Mouse (Mus musculus) heart, postnatal 0 days (tissue): ENCODE data around the gene Ccdc144b. TPM values are rescaled to one million over a fixed set of nuclear protein-coding genes. Genes with fewer than 3 reads are reported as not detected.

Experiments used
- ATAC-seq: fragments of 200-750 bp; cut with Nextera tagmentation; 2 replicates; pipeline ENCODE4 v1.8.0; 2017; ENCODE audit warnings: low read depth, moderate number of reproducible peaks, moderate library complexity; ENCODE audit not compliant: insufficient read depth
- DNase-seq: peaks from one replicate; pipeline ENCODE4 v3.0.0-alpha.2; 2016; ENCODE audit warnings: low spot score
- H3K27ac ChIP-seq: fragments of 300-500 bp; sonication (generic); 2 replicates; pipeline ENCODE4 v1.5.1; 2014; ENCODE audit warnings: low read depth, mild to moderate bottlenecking
- H3K27me3 ChIP-seq: fragments of 300-500 bp; sonication (generic); 2 replicates; pipeline ENCODE4 v1.6.1; 2014; ENCODE audit warnings: low read length, mixed read lengths; ENCODE audit not compliant: control insufficient read depth, insufficient read depth
- H3K36me3 ChIP-seq: fragments of 300-500 bp; sonication (generic); replicated peaks from 2 replicates; pipeline ENCODE4 v1.6.1; 2014; ENCODE audit warnings: low read length, mixed read lengths; ENCODE audit not compliant: control insufficient read depth, insufficient read depth
- H3K4me1 ChIP-seq: fragments of 300-500 bp; sonication (generic); 2 replicates; pipeline ENCODE4 v1.6.1; 2014; ENCODE audit warnings: antibody characterized with exemption; ENCODE audit not compliant: control insufficient read depth, insufficient read depth
- H3K4me2 ChIP-seq: fragments of 300-500 bp; sonication (generic); 2 replicates; pipeline ENCODE4 v1.6.1; 2014; ENCODE audit warnings: low read depth, mild to moderate bottlenecking, low read length, moderate library complexity
- H3K4me3 ChIP-seq: fragments of 300-500 bp; sonication (generic); 2 replicates; pipeline ENCODE4 v1.5.1; 2014; ENCODE audit warnings: low read depth, low read length
- H3K9ac ChIP-seq: fragments of 300-500 bp; sonication (generic); replicated peaks from 2 replicates; pipeline ENCODE4 v1.6.1; 2014; ENCODE audit warnings: low read depth, low read length, mixed read lengths
- H3K9me3 ChIP-seq: fragments of 300-500 bp; sonication (generic); replicated peaks from 2 replicates; pipeline ENCODE4 v1.6.1; 2016; ENCODE audit warnings: low read length; ENCODE audit not compliant: control insufficient read depth
- CTCF ChIP-seq: IDR thresholded peaks from 2 replicates; pipeline ENCODE4 v1.5.1; 2016; ENCODE audit warnings: antibody characterized with exemption, control low read depth, low read depth
- EP300 ChIP-seq: IDR thresholded peaks from 2 replicates; pipeline ENCODE4 v1.6.1; 2016; ENCODE audit warnings: antibody characterized with exemption, low read depth
- WGBS: fragments of 180-500 bp; shearing (Covaris S2); extraction: QIAGEN DNeasy Blood & Tissue Kit; methylation state at CpG from one replicate; pipeline ENCODE4 v1.1.7; 2014; 5-methylcytosine and 5-hydroxymethylcytosine counted together
- polyA plus RNA-seq: library from polyadenylated mRNA; unstranded; fragments of >200 nt; fragmentation: Nextera tagmentation; extraction: Ambion mirVana; gene quantifications from 2 replicates; pipeline ENCODE4 v1.2.1, GENCODE M21; 2015
- total RNA-seq: library from RNA; depleted of rRNA; stranded (reverse); fragments of >200 nt; gene quantifications from 2 replicates; pipeline ENCODE4 v1.2.3, GENCODE M21; 2014; ENCODE audit warnings: low replicate concordance

The Ccdc144b gene
- total and polyA plus RNA-seq, 2 experiments from 2014 or later: 0.04 TPM; not detected in 1

DNA sequence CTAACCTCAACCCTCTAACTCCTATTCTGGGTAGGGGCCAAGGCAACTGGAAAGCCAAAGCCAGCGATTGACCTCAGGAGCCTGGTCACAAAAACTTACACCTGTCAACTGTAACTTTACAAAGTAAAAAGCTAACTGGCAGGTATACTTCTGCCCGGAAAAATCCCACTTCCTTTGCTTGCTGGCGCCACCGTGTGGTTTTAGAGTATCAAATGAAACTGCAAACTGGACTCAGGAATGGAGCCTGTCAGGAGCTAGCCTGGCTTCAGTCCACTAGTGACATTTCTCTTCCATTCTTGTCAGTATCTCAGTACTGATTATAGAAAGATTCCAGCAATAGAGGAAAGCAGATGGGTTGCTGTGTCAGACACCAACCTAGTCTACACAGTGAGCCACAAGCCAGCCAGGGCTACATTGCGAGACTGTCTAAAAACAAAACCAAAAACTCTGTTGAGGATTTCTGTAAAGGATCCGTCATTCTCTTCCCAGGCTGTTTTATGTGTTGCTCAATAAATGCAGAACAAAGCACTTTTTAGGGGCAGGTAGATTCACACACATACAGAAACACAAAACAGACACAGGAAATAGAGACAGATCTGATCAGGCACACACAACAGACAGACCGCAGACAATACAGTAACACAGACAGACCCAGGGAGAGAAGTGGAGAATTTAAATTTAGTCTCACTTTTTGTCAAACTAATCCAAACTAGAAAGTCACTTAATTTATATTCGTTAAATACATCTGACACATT, 6.9 kb upstream of the Ccdc144b start:
- Histone ChIP-seq H3K4me1 (no peaks in the 10 kb centered on the region), H3K4me2 (peak overlapping the region; percentile 41; the same call in 1 of the 2 replicates), H3K27ac (no peak overlapping the region), H3K9me3 (no peaks in the 10 kb centered on the region), H3K9ac (no peak overlapping the region), H3K27me3 (no peaks in the 10 kb centered on the region), H3K36me3 (no peaks in the 10 kb centered on the region), H3K4me3 (no peak overlapping the region)
- DNase-seq: peak; percentile 67
- TF ChIP-seq CTCF (peak; percentile 72), EP300 (no peak)
- 32% methylated on average over 8 of the region's 8 CpGs for WGBS
- ATAC-seq: 0 out of 2 replicates have a peak, but pooled peaks have one; percentile 39

DNA sequence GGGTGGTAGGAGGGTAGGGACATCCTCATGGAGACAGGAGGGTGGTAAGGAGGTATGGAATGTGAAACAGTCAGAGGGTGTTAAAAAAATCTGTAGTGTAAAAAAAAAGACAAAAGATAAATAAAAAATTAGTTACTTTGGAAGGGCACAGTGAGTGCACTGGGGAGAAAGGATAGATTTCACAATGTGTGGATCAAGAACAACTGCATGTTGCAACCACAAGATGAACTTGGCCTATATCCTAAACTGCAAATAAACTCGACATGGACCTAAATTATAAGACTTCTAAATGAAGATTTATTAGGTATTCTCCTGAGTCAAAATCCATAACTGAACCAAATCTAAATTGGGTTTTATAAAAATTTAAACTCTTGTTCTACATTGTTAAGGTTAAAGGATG, 4.2 kb downstream of the Ccdc144b start:
- TF ChIP-seq CTCF (no peak), EP300 (no peak)
- WGBS: 47% methylated on average over 1 of the region's 1 CpGs

DNA sequence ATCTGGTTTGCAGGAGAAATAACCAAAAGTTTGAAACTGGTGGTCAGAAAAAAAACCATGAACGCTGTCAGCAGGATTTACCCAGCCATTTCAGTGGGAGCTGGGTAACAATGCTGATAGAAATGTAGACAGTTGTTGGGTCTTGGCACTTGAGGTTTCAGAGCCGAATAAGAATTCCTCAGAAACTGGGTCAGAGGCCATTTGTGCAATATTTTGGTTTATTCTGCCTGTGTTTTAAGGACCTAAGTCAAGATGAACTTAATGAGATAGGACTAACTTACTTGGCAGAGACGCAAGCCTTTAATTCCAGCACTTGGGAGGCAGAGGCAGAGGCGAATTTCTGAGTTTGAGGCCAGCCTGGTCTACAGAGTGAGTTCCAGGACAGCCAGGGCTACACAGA, 8.3 kb downstream of the Ccdc144b start:
- 69% methylated on average over 4 of the region's 4 CpGs for WGBS
- Histone ChIP-seq H3K4me3 (no peak overlapping the region), H3K36me3 (no peaks in the 10 kb centered on the region), H3K27me3 (no peaks in the 10 kb centered on the region), H3K4me1 (no peaks in the 10 kb centered on the region), H3K27ac (no peak overlapping the region), H3K4me2 (no peak overlapping the region), H3K9ac (no peak overlapping the region), H3K9me3 (no peaks in the 10 kb centered on the region)
- DNase-seq (no peak), ATAC-seq (no peak)
- TF ChIP-seq EP300 (no peak), CTCF (no peak)

More for the DNA sequence above, 4.2 kb downstream of the Ccdc144b start:
- no peak for ATAC-seq
- no peak overlapping the region for H3K4me2 ChIP-seq
- no peaks in the 10 kb centered on the region for H3K36me3 ChIP-seq
- no peak overlapping the region for H3K9ac ChIP-seq
- no peaks in the 10 kb centered on the region for H3K27me3 ChIP-seq
- no peak overlapping the region for H3K4me3 ChIP-seq
- H3K9me3 ChIP-seq: no peaks in the 10 kb centered on the region
- no peak for DNase-seq
- H3K4me1 ChIP-seq: no peaks in the 10 kb centered on the region
- H3K27ac ChIP-seq: no peak overlapping the region

DNA sequence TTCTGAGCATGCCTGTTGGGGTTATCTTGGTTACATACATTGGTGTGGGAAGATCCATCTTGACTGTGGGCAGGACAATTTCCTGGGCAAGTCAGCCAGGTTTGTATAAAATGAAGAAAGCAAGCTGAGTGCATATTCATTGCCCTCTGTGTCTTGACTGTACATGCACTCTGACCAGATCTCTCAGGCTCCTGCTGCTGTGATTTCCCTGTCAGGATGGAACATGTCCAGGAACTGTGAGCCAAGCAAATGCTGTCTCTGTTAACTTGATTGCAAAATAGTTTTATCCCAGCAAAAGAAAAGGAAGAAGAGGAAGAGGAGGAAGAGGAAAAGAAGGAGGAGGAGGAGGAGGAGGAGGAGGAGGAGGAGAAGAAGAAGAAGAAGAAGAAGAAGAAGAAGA, 8.8 kb downstream of the Ccdc144b start:
- Histone ChIP-seq H3K36me3 (no peaks in the 10 kb centered on the region), H3K9me3 (no peaks in the 10 kb centered on the region), H3K4me3 (no peak overlapping the region), H3K9ac (no peak overlapping the region), H3K27ac (no peak overlapping the region), H3K4me1 (no peaks in the 10 kb centered on the region), H3K4me2 (no peak overlapping the region), H3K27me3 (no peaks in the 10 kb centered on the region)
- no peak for TF ChIP-seq CTCF
- no peak for TF ChIP-seq EP300
- DNase-seq (no peak), ATAC-seq (no peak)

DNA sequence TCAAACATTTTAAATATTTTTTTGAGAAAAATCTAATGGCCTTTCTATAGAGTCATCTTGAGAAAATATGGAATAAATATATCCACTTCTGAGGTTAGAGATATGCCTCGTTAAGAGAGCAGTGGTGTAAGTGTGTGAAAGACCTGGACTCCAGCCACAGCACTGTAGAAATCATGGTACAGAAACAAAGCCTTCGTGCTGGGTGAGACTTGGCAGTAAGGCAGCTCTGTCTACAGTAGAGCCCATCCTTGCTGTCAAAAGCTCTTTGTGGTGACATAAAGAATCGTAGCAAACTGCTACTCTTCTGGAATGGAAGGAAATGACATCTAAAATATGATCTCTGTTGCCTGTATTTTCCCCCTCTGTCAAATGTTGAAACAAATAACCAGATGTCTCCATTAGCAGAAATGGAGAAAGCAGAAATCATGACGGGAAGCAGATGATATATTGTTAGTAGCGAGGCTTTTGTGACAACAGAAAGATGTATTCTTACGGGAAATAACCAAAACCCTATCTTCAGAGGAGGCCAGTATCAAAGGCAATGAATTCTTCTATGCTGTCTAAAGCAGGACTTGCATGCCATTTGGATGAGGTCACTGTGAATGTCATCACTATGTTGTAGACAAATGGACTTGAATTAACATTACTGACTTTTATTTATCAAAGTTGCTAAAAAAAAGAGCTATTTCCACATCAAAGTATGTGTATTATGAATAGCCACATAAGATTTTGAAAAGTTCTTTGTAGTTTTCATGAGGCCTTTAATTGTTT, 21.4 kb downstream of the Ccdc144b start:
- 13% methylated on average over 6 of the region's 6 CpGs for WGBS
- H3K27ac ChIP-seq: peak overlapping the region; percentile 74

More for the DNA sequence above, 21.4 kb downstream of the Ccdc144b start:
- no peaks in the 10 kb centered on the region for H3K9me3 ChIP-seq
- ATAC-seq (peak; percentile 51; the same call in 1 of the 2 replicates), DNase-seq (peak; percentile 51)
- H3K4me2 ChIP-seq: peak overlapping the region; percentile 20; the same call in 1 of the 2 replicates
- no peaks in the 10 kb centered on the region for H3K36me3 ChIP-seq
- TF ChIP-seq CTCF (no peak), EP300 (no peak)
- H3K4me3 ChIP-seq: no peak overlapping the region
- H3K4me1 ChIP-seq: no peaks in the 10 kb centered on the region
- H3K27me3 ChIP-seq: no peaks in the 10 kb centered on the region
- H3K9ac ChIP-seq: no peak overlapping the region
